Mouse (Mus musculus) small intestine, adult 2 months (tissue): ENCODE results near the gene Ccdc191. TPM values are rescaled to one million over a fixed set of nuclear protein-coding genes. Genes with fewer than 3 reads are reported as not detected.
A peak's percentile ranks its signal among the peaks of the same experiment; 100 is the strongest.

ENCODE experiments used
- H3K27ac ChIP-seq: fragments of 200-500 bp; 2 replicates; pipeline ENCODE4 v1.5.1; 2012; ENCODE audit warnings: low read depth, low read length, control low read depth, inconsistent platforms; ENCODE audit not compliant: insufficient read depth
- H3K27me3 ChIP-seq: fragments of 200-500 bp; 2 replicates; pipeline ENCODE4 v1.6.1; 2012; ENCODE audit warnings: mild to moderate bottlenecking, moderate library complexity, low read length, inconsistent platforms; ENCODE audit not compliant: control insufficient read depth, insufficient read depth
- H3K36me3 ChIP-seq: fragments of 200-500 bp; 2 replicates; pipeline ENCODE4 v1.6.1; 2012; ENCODE audit warnings: mild to moderate bottlenecking, low read length, control low read depth, inconsistent platforms; ENCODE audit not compliant: control insufficient read depth, insufficient read depth
- H3K4me1 ChIP-seq: fragments of 200-500 bp; 2 replicates; pipeline ENCODE4 v1.6.1; 2012; ENCODE audit warnings: low read length, inconsistent platforms, mixed read lengths; ENCODE audit not compliant: control insufficient read depth, insufficient read depth, insufficient read length
- H3K4me3 ChIP-seq: fragments of 200-500 bp; 2 replicates; pipeline ENCODE4 v1.5.1; 2012; ENCODE audit warnings: low read depth, mild to moderate bottlenecking, control low read depth, inconsistent platforms, low read length, moderate library complexity
- CTCF ChIP-seq: fragments of 200-500 bp; IDR thresholded peaks from 2 replicates; pipeline ENCODE4 v1.5.1; 2012; ENCODE audit warnings: low read depth, mild to moderate bottlenecking, control low read depth, inconsistent platforms, low read length, moderate library complexity, mixed read lengths; ENCODE audit not compliant: insufficient replicate concordance, insufficient read length; ENCODE audit errors: extremely low read depth
- POLR2A ChIP-seq: fragments of 200-500 bp; IDR thresholded peaks from 2 replicates; pipeline ENCODE4 v1.6.1; 2012; ENCODE audit warnings: low read depth, mild to moderate bottlenecking, control low read depth, inconsistent platforms, low read length, moderate library complexity
- WGBS: fragments of 180-500 bp; shearing (Covaris S2); methylation state at CpG from one replicate; pipeline ENCODE4 v1.1.7; 2018; 5-methylcytosine and 5-hydroxymethylcytosine counted together
- polyA plus RNA-seq: library from polyadenylated mRNA; depleted of rRNA; stranded (reverse); fragments of >200 nt; gene quantifications from 2 replicates; pipeline ENCODE4 v1.2.3, GENCODE M21; 2012

Gene Ccdc191
- polyA plus RNA-seq, 1 experiment, result 0.76 TPM

DNA sequence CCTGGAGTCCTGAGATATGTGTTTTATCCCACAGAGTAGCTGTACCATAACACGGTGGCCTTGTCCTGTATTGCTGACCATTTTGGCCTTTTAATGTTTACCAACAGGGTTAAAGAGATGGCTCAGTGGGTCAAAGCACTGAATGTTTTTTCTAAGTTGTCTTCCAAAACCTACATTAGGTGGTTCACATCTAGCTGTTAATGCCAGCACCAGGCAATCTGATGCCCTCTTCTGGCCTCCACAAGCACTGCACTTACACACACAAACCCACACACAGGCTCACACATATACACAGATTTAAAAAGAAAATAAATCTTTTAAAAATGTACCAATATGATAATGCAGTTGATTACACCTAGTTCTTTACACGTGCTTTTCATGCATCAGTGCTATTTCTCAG lies 19.3 kb downstream of the Ccdc191 start:
- TF ChIP-seq POLR2A (no peak), CTCF (peak; percentile 41; the same call in 1 of the 2 replicates)
- Histone ChIP-seq H3K27ac (no peak overlapping the region), H3K36me3 (peaks cover 3% of the 10 kb centered on the region), H3K4me3 (no peak overlapping the region), H3K27me3 (no peaks in the 10 kb centered on the region), H3K4me1 (no peaks in the 10 kb centered on the region)
- 92% methylated on average over 2 of the region's 2 CpGs for WGBS

DNA sequence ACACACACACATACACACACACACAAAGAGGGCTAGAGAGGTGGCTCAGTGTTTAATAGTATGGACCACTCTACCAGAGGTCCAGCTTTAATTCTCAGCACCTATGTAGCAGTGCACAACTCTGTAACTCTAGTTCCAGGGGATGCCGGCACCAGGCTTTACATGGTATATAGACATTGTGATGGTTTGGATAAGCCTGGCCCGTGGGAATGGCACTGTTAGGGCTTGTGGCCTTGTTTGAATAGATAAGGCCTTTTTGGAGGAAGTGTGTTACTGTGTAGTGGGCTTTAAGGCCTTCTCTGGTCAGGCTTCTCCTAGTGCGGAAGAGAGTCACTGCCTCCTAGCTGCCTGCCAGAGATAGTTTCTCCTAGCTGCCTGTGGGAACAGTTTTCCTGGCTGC lies 29.3 kb downstream of the Ccdc191 start:
- no peaks in the 10 kb centered on the region for H3K27me3 ChIP-seq
- H3K36me3 ChIP-seq, result no peaks in the 10 kb centered on the region
- TF ChIP-seq CTCF, result no peak
- no peak for TF ChIP-seq POLR2A
- no peak overlapping the region for H3K27ac ChIP-seq
- H3K4me1 ChIP-seq, result no peaks in the 10 kb centered on the region
- no peak overlapping the region for H3K4me3 ChIP-seq
- 67% methylated on average over 3 of the region's 3 CpGs for WGBS

- Histone ChIP-seq H3K36me3 (no peaks in the 10 kb centered on the region), H3K27ac (no peak overlapping the region), H3K4me1 (peaks cover 3% of the 10 kb centered on the region; the same call in 1 of the 2 replicates), H3K27me3 (no peaks in the 10 kb centered on the region), H3K4me3 (no peak overlapping the region)
- WGBS, result 89% methylated on average over 2 of the region's 2 CpGs
- TF ChIP-seq POLR2A (no peak), CTCF (no peak)
Measured at GRCm38 (mm10) chr16:43922024-43922423, 32.4 kb downstream of the Ccdc191 start.

GRCm38 (mm10) chr16:43922630-43923029 lies 33.0 kb downstream of the Ccdc191 start:
- 71% methylated on average over 3 of the region's 3 CpGs for WGBS

GRCm38 (mm10) chr16:43925001-43925558 lies 35.5 kb downstream of the Ccdc191 start:
- H3K27me3 ChIP-seq, result no peaks in the 10 kb centered on the region
- H3K36me3 ChIP-seq, result no peaks in the 10 kb centered on the region
- H3K4me1 ChIP-seq, result peaks cover 3% of the 10 kb centered on the region; the same call in 1 of the 2 replicates
- 26% methylated on average over 6 of the region's 6 CpGs for WGBS
- TF ChIP-seq CTCF (no peak), POLR2A (no peak)
- H3K27ac ChIP-seq, result no peak overlapping the region
- H3K4me3 ChIP-seq, result no peak overlapping the region

More at GRCm38 (mm10) chr16:43922630-43923029, 33.0 kb downstream of the Ccdc191 start:
- Histone ChIP-seq H3K27ac (no peak overlapping the region), H3K4me1 (peaks cover 3% of the 10 kb centered on the region; the same call in 1 of the 2 replicates), H3K4me3 (no peak overlapping the region), H3K36me3 (no peaks in the 10 kb centered on the region), H3K27me3 (no peaks in the 10 kb centered on the region)
- TF ChIP-seq CTCF (no peak), POLR2A (no peak)

- 77% methylated on average over 1 of the region's 1 CpGs for WGBS
- Histone ChIP-seq H3K4me1 (peaks cover 3% of the 10 kb centered on the region; the same call in 1 of the 2 replicates), H3K27me3 (no peaks in the 10 kb centered on the region), H3K36me3 (no peaks in the 10 kb centered on the region), H3K27ac (no peak overlapping the region), H3K4me3 (no peak overlapping the region)
- TF ChIP-seq CTCF, result no peak
- TF ChIP-seq POLR2A, result no peak
Measured at GRCm38 (mm10) chr16:43925846-43926245, 36.2 kb downstream of the Ccdc191 start.

GRCm38 (mm10) chr16:43926341-43926859 lies 36.8 kb downstream of the Ccdc191 start, which contains the start of gene Qtrt2:
Gene Qtrt2 (minus strand): TSS chr16:43926809.
- Histone ChIP-seq H3K4me1 (peaks cover 3% of the 10 kb centered on the region; the same call in 1 of the 2 replicates), H3K27me3 (no peaks in the 10 kb centered on the region), H3K27ac (no peak within 1 kb of the TSS), H3K36me3 (no peaks in the 10 kb centered on the region), H3K4me3 (no peak within 1 kb of the TSS)
- 93% methylated on average over 6 of the region's 6 CpGs for WGBS
- TF ChIP-seq POLR2A (no peak), CTCF (no peak)

- Histone ChIP-seq H3K36me3 (no peaks in the 10 kb centered on the region), H3K4me1 (peaks cover 3% of the 10 kb centered on the region; the same call in 1 of the 2 replicates), H3K27me3 (no peaks in the 10 kb centered on the region), H3K4me3 (no peak overlapping the region), H3K27ac (no peak overlapping the region)
- no peak for TF ChIP-seq POLR2A
- no peak for TF ChIP-seq CTCF
Measured at GRCm38 (mm10) chr16:43930577-43930976, 41.0 kb downstream of the Ccdc191 start.
